Mouse (Mus musculus) monocyte, adult 2 months (primary cell): Measurements from ENCODE around the gene 2010111I01Rik.

Experiments
- DNase-seq, 2 experiments: peaks; one replicate each; pipeline ENCODE4 v3.0.0; 2022; ENCODE audit warnings: low spot score in 2 of 2, low read depth in 1 of 2

2010111I01Rik gene

DNA sequence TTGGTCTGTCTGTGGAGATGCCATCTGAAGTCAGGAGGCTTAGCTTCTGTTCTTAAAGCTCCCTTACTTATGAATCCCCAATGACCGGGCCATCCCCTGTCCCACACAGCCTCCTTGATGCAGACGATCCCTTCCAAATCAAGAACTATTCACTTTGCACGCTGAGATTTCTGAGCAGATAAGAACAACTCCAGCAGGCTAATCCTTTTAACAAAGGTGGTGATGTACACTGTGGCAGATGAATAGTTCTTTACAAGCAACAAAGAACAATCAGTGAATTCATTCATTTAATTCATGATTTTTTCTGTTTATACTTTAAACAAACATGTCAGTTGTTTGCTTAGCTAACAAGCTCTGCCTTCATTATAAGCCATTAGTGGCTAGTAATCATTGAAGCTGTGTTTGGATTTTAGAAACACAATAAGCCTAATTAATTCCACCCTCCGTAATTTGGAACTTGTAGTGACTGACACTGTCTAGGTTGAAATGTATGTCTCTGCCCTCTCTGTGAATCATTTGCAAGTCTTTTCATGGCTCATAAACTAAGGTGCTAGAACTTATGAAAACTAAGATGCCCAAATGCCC lies 182.0 kb downstream of the 2010111I01Rik start:
- DNase-seq, result no peak

DNA sequence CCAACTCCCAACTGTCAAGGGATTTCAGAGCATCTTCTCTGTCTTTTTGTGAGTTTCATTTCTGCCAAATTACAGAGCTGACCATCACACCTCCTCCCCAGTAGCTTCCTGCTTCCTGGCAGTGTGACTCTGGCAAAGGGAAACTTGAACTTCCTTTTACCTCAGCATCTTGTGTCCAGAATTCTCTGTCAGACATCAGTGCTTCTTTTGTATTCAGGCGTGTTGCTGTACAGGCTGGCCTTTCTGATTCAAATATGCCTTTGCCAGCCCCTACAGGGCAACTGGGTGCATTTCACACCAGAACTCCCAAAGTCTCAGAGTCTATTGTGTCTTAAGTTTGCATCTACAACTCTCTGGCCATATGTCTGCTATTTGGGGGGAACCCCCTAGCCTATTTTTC lies 183.5 kb downstream of the 2010111I01Rik start:
- no peak for DNase-seq

DNA sequence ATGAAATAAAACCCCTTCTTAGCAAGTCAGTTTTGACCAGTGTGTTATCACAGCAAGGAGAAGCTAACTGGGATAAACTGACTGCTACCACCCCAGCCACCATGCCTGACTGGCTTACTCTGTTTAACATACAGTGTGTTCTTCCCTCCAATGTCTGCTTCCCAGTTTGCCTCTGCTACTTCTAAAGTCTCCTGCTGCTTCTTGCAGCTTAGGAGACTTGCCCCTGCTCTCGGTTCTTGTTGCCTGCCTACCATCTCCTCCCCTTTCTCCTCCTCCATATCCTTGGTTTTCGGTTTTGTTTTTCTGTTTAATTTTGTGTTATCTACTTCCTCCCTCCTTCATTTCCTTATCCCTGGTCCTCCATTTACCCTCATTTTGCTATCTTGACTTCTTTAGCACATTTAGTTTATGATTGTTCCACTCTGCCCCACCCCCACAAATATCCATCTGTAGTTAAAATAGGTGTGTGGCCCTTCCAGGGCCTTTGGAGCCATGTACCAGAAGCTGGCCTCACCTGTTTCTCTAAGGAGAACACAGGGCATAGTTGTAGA lies 185.9 kb downstream of the 2010111I01Rik start:
- no peak for DNase-seq

DNA sequence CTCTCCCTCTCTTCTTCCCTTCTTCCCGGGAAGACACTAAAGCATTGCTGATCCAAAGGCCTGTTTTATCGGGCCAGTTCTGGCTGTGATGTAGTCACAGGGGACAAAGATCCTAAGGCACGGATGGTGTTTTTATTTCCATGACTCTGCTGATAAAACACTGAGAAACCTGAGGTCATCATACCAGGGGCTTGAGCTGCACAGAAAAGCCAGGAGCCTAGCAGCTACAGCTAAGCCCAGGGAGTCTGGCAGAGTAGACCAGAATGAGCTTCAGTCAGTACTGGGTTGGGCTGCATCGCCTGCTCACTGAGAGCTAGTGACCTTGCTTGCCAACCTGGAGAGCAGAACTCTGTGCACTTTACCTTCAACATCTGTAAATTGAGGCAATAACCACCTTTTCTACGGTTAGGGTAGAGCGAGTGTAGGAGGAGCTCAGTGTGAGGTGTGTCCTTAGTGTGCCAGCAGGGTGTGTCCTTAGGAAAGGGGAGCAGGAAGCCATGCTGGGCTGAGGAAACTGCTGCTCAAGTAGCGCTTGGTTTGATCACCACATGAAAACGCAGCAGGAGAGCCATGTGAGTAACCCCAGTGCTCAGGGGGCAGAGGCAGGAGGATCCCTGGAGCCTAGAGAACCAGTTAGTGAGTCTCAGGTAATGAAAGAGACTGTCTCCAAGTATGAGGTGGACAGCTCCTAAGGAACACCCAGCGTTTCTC lies 186.5 kb downstream of the 2010111I01Rik start:
- no peak for DNase-seq

DNA sequence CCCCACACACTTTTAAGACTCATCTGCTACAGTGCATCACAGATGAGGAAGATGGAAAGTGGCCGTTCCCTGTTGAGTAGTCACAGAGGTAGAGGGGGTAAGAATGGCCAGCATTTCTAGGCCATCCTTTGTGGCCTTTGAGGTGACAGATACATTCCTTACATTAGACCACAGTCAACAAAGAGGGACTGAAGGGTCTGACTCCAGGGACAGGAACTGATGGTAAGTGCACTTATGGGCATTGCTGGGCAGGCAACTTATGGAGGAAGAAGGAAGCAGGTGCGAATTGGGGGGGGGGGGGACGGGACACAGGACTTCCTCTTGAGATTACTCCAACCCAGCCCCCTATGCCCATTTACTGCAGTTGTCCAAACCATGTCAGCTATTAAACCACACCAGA lies 187.8 kb downstream of the 2010111I01Rik start:
- DNase-seq, result no peak

DNA sequence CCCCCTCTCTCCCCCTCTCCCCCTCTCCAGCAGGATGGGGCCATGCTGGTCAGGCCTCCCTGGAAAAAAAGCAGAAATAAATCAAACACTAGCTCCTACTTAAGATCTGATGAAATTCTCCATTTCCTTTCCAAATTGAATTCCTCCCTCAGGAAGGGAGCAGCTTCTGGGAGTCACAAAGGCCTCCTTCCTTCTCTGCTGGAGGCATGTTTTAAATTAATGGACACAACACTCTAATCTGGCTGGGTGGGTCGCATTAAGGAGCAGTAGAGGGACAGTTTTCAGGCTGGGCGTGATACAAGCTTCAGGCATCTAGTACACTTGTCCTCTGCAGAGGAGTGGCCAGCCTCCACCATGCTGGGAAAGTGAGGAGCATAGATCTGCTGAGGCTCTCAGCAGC lies 188.7 kb downstream of the 2010111I01Rik start:
- DNase-seq, result no peak

DNA sequence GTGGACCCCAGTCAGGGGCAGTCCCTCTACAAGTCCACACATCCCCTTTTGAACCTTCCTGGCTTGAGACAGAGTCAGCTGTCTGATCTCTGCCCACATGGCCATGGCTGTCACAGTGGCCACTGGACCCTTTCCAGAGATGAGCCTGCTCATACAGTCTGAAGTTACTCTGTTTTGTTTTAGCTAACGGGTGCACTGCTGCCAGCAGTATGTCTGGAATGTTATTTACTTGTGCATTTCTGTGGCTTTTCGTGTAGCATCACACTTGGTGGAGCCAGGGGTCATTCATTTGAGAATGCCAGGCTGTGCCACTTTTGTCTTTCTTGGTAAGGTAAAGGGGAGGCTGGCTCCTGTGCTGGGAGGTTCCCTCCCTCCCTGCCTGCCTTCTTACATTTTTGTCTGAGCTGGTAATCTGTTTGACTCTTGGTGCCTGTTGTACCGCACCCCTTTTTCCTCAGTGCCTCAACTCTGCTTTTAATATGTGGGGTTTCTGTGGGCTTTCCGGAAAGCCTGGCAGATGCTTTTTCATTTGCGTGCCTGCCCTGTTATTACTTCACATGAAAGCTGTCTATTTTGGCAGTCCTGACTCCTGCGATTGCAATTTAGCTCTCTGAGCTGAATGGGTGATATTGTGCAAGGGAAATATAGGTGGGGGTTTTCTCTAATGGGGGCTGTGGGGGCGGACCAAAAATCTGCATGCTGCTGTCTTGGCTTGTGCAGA lies 190.3 kb downstream of the 2010111I01Rik start:
- no peak for DNase-seq

DNA sequence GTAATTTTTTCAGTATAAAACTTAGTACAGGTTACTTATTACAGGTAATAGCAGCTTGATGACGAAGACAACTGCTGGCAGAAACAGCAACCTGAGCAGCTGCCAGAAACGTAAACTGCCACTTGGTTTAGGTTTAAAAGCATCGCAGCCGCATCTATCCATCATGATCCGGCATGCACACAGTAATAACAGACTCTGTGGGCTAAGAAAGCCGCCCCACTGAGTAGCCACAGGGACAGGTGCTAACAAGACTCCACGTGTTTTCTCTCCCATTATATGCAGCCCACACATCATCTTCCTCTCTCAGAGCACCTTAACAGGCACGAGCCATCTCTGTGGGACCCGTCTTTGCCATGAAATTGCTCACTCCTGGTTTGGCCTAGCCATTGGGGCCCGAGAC lies 191.6 kb downstream of the 2010111I01Rik start:
- no peak for DNase-seq

DNA sequence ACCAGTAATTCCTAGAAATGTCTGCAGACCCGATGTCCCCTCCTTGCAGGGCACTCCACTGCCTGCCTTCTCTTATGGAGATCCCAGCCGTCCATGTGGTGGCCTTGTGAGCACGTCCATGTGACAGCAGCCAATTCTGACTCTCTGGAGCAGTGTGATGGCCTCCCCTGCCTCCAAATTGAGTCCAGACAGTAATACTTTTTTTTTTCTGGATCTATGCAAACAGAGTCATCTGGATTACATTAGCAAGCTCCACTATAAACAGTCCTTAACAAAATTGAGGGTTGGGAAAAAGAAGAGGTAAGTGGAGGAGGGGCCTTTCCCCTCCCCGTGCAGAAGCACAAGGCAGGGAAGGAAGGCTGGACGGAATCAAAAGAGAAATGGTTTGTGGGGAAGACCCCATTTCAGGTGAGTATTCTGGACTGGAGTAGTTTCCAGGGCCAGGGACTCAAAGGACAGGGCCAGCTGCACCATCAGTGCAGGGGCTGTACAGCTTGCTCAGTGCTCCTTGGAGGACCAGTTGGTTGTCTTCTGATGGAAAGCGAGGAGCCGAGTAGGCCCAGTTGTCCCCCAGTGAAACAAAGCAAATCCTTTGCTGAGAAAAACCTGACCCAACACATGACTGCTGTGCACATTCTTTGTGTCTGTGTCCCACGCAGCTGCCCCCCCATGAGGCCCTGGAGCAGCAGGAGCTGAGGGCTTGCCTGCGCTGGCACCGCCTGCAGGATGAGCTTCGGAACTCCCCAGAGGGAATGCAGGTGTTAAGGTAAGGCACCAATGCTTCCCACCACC lies 205.8 kb downstream of the 2010111I01Rik start:
- no peak for DNase-seq

DNA sequence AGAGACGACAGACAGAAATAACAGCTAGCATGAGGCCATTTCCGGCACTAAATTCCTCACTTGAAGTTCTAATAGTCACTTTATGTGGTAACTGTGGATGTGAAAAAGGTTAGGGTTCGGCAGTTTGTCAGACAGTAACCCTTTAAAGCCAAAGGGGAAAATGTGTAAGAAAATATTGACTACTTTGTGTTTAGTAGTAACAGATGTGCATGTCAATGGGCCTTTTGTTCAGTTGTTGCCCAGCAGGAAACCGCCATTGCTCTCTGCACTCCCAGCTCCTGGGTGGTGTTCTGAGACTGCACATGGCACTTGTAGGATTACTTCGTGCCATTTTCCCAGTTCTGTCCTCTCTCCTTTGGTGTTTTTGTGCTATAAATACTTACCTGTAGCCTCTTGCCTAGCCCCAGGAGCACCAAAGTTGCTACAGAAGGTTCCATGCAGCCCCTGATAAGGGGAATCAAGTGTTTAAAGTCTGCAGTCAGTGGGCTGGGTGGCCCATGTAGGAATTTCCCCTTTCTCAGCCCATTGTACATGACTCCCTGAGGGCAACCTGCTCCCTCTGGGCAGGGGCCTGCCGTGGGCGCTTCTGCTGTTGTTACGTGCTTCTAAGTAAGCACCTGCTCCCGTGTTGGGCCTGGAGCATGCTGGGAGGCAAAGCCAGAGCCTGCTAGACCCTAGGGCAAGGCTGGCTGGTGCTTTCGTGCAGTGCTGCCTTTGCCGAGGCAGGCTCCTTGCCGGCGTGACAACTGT lies 206.8 kb downstream of the 2010111I01Rik start:
- DNase-seq, result no peak

DNA sequence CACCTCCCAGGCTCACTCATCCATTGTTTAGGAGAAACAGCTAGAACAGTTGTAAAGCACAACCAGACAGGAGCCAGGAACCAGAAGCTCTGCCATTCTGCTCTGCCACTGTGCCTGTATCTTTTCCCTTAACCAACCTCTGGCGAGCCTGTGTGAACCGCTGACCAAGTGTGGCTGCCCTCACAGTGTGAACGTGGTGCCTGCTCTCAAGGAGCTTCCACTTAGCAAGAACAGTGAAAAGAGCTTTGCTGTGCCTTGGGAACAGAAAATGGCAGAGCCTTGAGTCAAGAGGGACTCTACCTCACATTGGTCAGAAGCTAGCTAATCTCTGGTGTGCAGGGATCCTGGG lies 207.4 kb downstream of the 2010111I01Rik start:
- no peak for DNase-seq

DNA sequence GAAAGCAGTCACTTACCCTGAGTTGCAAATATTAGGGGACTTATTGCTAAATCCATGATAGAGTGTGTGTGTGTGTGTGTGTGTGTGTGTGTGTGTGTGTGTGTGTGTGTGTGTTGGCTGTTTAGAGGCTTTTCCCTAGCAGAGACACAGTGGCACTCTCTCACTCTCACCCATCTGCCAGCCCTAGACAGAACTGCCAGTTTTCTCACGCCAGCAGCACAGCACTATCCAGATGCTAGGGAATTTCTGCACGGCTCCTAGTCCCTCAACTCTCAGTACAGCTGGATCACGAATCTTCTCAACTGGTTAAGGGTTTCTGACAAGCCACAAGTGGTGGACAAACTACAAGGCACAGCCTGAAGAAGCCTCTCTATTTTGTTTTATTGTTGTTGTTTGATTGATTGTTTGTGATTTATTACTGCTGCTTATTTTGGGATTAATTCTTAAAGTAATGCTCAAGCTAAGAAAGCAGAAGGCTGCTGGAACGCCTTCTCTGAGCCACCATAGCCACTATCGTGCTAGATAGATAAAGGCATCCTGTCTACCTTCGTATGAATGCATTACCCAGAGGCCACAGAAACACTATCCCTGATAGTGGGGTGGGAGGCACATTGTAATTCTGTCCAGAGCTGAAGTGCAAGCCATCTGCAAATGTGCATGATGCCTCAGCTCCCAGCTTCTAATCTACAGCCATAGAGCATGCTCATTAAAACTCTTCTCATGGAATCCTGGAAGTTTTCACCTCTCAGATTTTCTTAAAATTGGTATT lies 209.7 kb downstream of the 2010111I01Rik start:
- DNase-seq, result no peak

DNA sequence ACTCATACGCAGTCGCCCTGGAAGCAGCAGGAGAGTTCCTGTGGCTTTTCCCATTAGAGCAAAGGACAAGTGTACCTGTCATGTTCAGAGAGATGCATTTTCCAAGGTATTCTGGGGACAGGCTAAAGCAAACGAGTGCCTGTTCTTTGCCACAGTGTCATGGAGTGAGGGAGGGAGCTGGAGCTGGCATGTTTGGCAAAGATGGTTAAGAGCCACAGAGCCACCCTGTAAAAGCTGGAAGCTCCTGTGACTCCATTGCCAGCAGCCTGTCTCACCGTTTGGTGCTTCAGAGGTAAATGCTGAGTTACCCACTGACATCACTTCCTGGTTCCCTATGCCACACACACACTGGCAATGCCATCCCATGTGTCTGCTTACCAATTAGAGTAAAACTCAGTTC lies 211.4 kb downstream of the 2010111I01Rik start:
- DNase-seq, result no peak

DNA sequence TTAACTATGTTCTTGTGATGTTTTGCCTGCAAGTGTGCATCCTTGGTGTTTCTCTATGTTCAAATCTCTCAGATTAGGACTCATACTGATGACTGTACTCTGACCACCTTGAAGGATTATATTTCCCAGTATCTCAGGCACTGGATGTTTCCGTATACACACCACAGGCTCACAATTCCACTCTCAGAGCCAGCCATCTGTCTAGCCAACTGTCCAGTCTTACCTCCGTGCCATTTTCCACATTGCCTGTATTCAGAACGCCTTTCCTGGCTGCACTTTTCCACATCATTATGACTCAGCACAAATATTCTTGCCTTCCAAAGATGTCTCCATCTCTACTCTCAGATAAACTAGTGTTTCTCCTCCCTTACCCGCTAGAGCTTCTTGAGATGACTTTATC lies 212.5 kb downstream of the 2010111I01Rik start:
- DNase-seq, result no peak

DNA sequence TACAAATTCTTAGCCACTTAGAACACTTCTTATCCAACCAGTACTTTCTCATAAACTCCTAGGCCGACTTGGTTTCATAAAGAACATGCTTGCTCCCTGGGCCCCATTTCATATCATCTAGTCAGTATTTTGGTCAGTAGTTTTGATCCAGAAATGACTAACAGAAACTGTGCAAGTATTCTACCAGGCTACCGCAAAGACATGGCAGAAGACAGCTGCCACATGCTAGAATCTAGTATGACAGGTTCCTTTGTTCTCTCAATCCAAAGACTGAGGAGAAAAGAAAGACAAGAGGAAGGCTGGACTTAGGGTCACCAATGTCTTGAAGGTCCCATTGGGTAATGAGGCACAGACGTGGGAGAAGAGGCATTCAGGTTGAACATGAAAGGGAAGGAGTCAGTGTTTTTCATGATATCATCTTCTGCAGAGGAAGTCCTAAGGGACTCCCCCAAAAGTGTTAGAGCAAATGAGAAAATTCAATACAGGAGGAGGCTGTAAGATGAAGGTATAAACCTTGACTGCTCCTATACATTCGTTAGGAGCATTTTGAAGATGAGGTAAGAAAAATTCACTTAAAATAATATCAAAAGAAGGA lies 216.0 kb downstream of the 2010111I01Rik start:
- DNase-seq, result no peak

DNA sequence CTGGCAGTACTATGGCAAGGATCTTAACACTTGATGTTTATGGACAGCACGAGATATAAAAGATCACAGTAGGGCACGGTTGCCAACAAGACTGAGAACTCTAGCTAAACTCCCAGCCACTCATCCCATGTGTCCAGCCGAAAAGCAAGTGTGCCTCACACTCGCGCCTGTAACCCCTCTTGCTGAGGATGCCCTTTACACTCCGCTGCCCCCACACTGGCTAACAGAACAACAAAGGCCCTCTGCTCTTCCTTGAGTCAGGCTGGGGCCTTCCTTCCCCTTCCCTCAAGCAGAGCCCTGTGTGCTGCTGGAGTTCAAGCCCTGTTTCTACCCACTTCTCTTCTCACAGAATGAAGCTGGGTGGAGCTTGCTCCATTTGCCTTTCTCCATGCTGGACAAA lies 220.3 kb downstream of the 2010111I01Rik start:
- DNase-seq, result no peak

DNA sequence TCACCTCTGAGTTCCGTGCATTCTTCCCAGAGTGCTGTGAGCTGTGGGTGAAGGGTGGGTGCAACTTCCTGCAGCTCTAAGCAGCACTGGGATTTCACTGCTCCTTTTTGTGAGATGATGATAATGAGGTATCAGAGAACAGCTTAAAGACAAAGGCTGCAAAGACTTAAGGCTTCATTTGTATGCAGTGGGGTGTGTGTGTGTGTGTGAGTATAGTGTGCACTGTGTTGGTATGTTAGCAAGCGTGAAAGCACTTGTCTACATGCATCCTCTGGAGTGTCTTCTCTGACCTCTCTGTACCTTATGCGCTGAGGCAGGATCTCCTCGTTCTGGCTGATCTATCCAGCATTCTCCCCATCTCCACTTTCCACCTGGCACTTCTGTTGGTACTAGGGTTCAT lies 221.5 kb downstream of the 2010111I01Rik start:
- no peak for DNase-seq

DNA sequence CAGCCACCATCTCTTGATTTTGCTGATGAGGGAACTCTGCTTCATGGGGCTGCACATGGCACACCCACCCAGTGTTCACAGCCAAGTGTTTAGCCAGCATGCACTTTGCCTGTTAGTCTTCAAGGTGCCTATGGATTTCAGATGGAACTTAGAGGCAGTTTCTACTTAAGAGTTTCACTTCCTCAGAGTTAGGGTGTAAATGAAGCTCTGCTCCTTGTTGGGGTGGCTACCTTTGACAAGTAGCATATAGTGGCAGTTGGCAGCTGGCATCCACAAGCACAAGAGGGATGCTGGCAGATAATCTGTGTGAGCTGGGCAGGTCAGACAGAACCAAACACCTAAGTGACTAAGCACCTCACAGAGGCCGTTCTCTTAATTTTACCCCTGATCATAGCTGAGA lies 221.9 kb downstream of the 2010111I01Rik start:
- no peak for DNase-seq
